Mouse (Mus musculus) CH12.LX (cell line): ENCODE results near the gene Ank3. TPM values are rescaled to one million over a fixed set of nuclear protein-coding genes. Genes with fewer than 3 reads are reported as not detected.

Source experiments
- DNase-seq: peaks from one replicate; pipeline ENCODE4 v3.0.0-alpha.2; 2013; ENCODE audit errors: extremely low read depth
- H3K27ac ChIP-seq: 2 replicates; pipeline ENCODE4 v1.5.1; 2012; ENCODE audit warnings: low read depth, mild to moderate bottlenecking, control low read depth, moderate library complexity; ENCODE audit not compliant: insufficient read depth
- H3K27me3 ChIP-seq: replicated peaks from 2 replicates; pipeline ENCODE3; 2012; ENCODE audit warnings: inconsistent platforms
- H3K36me3 ChIP-seq, 2 experiments: replicated peaks in 1 of 2; 2 replicates each; pipeline versions ENCODE3 to v1.6.1; 2012; ENCODE audit warnings: inconsistent platforms in 1 of 2, low read length in 1 of 2, mild to moderate bottlenecking in 1 of 2, mixed read lengths in 1 of 2, moderate library complexity in 1 of 2; ENCODE audit not compliant: control insufficient read depth in 1 of 2, insufficient read depth in 1 of 2
- H3K4me1 ChIP-seq, 2 experiments: 2 replicates each; pipeline ENCODE4 v1.6.1; 2012; ENCODE audit warnings: inconsistent platforms in 1 of 2, moderate library complexity in 1 of 2; ENCODE audit not compliant: insufficient read depth in 2 of 2, control insufficient read depth in 1 of 2
- H3K4me2 ChIP-seq: 2 replicates; pipeline ENCODE4 v1.6.1; 2012; ENCODE audit warnings: low read depth, mild to moderate bottlenecking, control low read depth; ENCODE audit not compliant: poor library complexity, insufficient read depth, severe bottlenecking
- H3K4me3 ChIP-seq, 3 experiments: fragments of 150-350 bp in 1 of 3; sonication (generic) in 1 of 3; replicated peaks in 1 of 3; 2 replicates each; pipeline versions ENCODE3 to v1.5.1; 2011 to 2012; ENCODE audit warnings: low read depth in 2 of 3, low read length in 2 of 3, mild to moderate bottlenecking in 2 of 3, moderate library complexity in 2 of 3, control low read depth in 1 of 3, improper control_type of control experiment in 1 of 3, inconsistent platforms in 1 of 3, mixed read lengths in 1 of 3; ENCODE audit not compliant: poor library complexity in 1 of 3
- H3K79me2 ChIP-seq: replicated peaks from 2 replicates; pipeline ENCODE4 v1.6.1; 2012; ENCODE audit warnings: mild to moderate bottlenecking, moderate library complexity; ENCODE audit not compliant: control insufficient read depth, poor library complexity, insufficient read depth, severe bottlenecking; ENCODE audit errors: extremely low read depth
- H3K9ac ChIP-seq: 2 replicates; pipeline ENCODE4 v1.6.1; 2012; ENCODE audit warnings: low read depth, mild to moderate bottlenecking, control low read depth, moderate library complexity; ENCODE audit not compliant: insufficient read depth
- H3K9me3 ChIP-seq: replicated peaks from 2 replicates; pipeline ENCODE3; 2012; ENCODE audit warnings: low read length, inconsistent platforms, mixed read lengths
- BHLHE40 ChIP-seq: IDR thresholded peaks from 2 replicates; pipeline ENCODE4 v1.6.1; 2011; ENCODE audit warnings: mild to moderate bottlenecking, low read depth, low read length, improper control_type of control experiment
- ELF1 ChIP-seq: IDR thresholded peaks from 2 replicates; pipeline ENCODE4 v1.6.1; 2014; ENCODE audit warnings: low read depth, mild to moderate bottlenecking, inconsistent platforms, low read length, improper control_type of control experiment
- EP300 ChIP-seq: IDR thresholded peaks from 2 replicates; pipeline ENCODE4 v1.6.1; 2011; ENCODE audit warnings: low read length, improper control_type of control experiment
- ETS1 ChIP-seq: conservative IDR thresholded peaks from 2 replicates; pipeline ENCODE4 v1.6.1; 2012; ENCODE audit warnings: low read depth, mild to moderate bottlenecking, inconsistent platforms, low read length, improper control_type of control experiment, moderate library complexity
- JUN ChIP-seq: IDR thresholded peaks from 2 replicates; pipeline ENCODE4 v1.6.1; 2011; ENCODE audit warnings: low read depth, mild to moderate bottlenecking, low read length, improper control_type of control experiment, moderate library complexity; ENCODE audit not compliant: insufficient read depth
- MAFK ChIP-seq: IDR thresholded peaks from 2 replicates; pipeline ENCODE4 v1.6.1; 2011; ENCODE audit warnings: low read length, improper control_type of control experiment; ENCODE audit not compliant: insufficient replicate concordance
- MAX ChIP-seq: IDR thresholded peaks from 2 replicates; pipeline ENCODE4 v1.6.1; 2011; ENCODE audit warnings: low read length, improper control_type of control experiment
- MAZ ChIP-seq: IDR thresholded peaks from 2 replicates; pipeline ENCODE4 v1.6.1; 2012; ENCODE audit warnings: low read depth, mild to moderate bottlenecking, inconsistent platforms, low read length, improper control_type of control experiment, moderate library complexity
- MYC ChIP-seq: IDR thresholded peaks from 2 replicates; pipeline ENCODE4 v1.6.1; 2011; ENCODE audit warnings: low read depth, mild to moderate bottlenecking, improper control_type of control experiment, low read length
- NRF1 ChIP-seq: IDR thresholded peaks from 2 replicates; pipeline ENCODE4 v1.6.1; 2014; ENCODE audit warnings: low read depth, mild to moderate bottlenecking, inconsistent platforms, low read length, improper control_type of control experiment, moderate library complexity
- PAX5 ChIP-seq: IDR thresholded peaks from 2 replicates; pipeline ENCODE4 v1.6.1; 2012; ENCODE audit warnings: low read length, inconsistent platforms, mixed read lengths
- POLR2AphosphoS2 ChIP-seq: IDR thresholded peaks from 2 replicates; pipeline ENCODE4 v1.6.1; 2011; ENCODE audit warnings: low read depth, low read length, improper control_type of control experiment
- RAD21 ChIP-seq: IDR thresholded peaks from 2 replicates; pipeline ENCODE4 v1.6.1; 2011; ENCODE audit warnings: low read depth, mild to moderate bottlenecking, low read length, improper control_type of control experiment, moderate library complexity
- SIN3A ChIP-seq: IDR thresholded peaks from 2 replicates; pipeline ENCODE4 v1.6.1; 2012; ENCODE audit warnings: low read length, improper control_type of control experiment, inconsistent platforms
- SMC3 ChIP-seq: IDR thresholded peaks from 2 replicates; pipeline ENCODE4 v1.6.1; 2011; ENCODE audit warnings: low read depth, low read length, improper control_type of control experiment
- UBTF ChIP-seq: IDR thresholded peaks from 2 replicates; pipeline ENCODE4 v1.6.1; 2012; ENCODE audit warnings: low read depth, mild to moderate bottlenecking, inconsistent platforms, low read length, improper control_type of control experiment, moderate library complexity
- USF1 ChIP-seq: IDR thresholded peaks from 2 replicates; pipeline ENCODE4 v1.6.1; 2014; ENCODE audit warnings: low read depth, mild to moderate bottlenecking, inconsistent platforms, low read length, improper control_type of control experiment
- ZC3H11A ChIP-seq: IDR thresholded peaks from 2 replicates; pipeline ENCODE4 v1.6.1; 2012; ENCODE audit warnings: low read depth, mild to moderate bottlenecking, inconsistent platforms, low read length, improper control_type of control experiment
- dilution Hi-C: fragments of 300-500 bp; cut with MboI; formaldehyde crosslinking; loops from 2 replicates; pipeline ENCODE4 v1.14.3; 2020; ENCODE audit warnings: low sequenced_read_pairs; ENCODE audit not compliant: extremely low pct_unique_long_range_greater_than_20kb, extremely low pct_ligation_motif_present
- in situ Hi-C: fragments of 300-500 bp; cut with MboI; formaldehyde crosslinking; loops from 3 replicates; pipeline ENCODE4 v1.14.3; 2019; ENCODE audit warnings: low sequenced_read_pairs, low pct_ligation_motif_present, low pct_unique_long_range_greater_than_20kb, mixed read lengths
- polyA plus RNA-seq: library from polyadenylated mRNA; unstranded; fragments of >175 nt; gene quantifications from 2 replicates; pipeline ENCODE4 v1.2.1, GENCODE M21; 2012; ENCODE audit warnings: low read depth; ENCODE audit not compliant: insufficient read length
- total RNA-seq, 2 experiments: library from RNA; depleted of rRNA; stranded (reverse); fragments of 300-350 nt in 1 of 2; fragments of >200 nt in 1 of 2; gene quantifications; 2 replicates each; pipeline ENCODE4 v1.2.3; 2012 to 2014

The Ank3 gene
- total and polyA plus RNA-seq, 3 experiments = 4.7 to 8.3 (median 6.2) TPM

DNA sequence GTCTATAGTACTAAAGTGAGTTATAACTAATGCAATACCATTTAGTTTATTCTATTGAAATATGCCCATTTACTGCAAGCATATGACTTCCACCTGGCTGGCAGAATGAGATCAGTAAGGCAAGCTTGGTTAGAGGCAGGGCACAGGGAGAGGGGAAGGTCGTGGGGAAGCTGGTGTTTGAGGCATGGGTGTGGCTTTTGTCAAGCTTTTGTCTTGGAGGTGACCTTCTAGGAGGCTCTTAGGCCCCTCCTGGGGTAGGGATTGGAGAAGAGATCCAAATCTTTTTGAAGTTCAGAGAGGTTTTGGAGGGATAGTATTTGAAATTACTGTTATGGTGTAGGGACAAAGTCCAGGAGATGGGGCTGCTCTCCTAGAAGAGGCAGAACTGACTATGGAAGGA, 78.3 kb downstream of the Ank3 start:
- H3K27me3 ChIP-seq = no peaks in the 10 kb centered on the region
- DNase-seq = no peak
- dilution Hi-C loops (no loop called here), in situ Hi-C loops (no loop called here)
- H3K27ac ChIP-seq = no peak overlapping the region
- H3K4me1 ChIP-seq = peaks cover 0 to 7% of the 10 kb centered on the region in 2 experiments; a peak in 1 of 4 replicates
- H3K4me3 ChIP-seq = no peak overlapping the region
- H3K79me2 ChIP-seq = no peaks in the 10 kb centered on the region
- no peak overlapping the region for H3K4me2 ChIP-seq
- TF ChIP-seq ETS1 = no peak
- TF ChIP-seq PAX5 = no peak
- no peak for TF ChIP-seq EP300
- TF ChIP-seq NRF1 = no peak
- TF ChIP-seq ZC3H11A = no peak
- H3K36me3 ChIP-seq = no peaks in the 10 kb centered on the region
- no peaks in the 10 kb centered on the region for H3K9me3 ChIP-seq
- H3K9ac ChIP-seq = no peak overlapping the region

GRCm38 (mm10) chr10:69477656-69478055, 79.1 kb downstream of the Ank3 start:
- no peaks in the 10 kb centered on the region for H3K36me3 ChIP-seq
- in situ Hi-C loops = no loop called here
- H3K4me1 ChIP-seq = peaks cover 0 to 7% of the 10 kb centered on the region in 2 experiments; a peak in 1 of 4 replicates
- dilution Hi-C loops = no loop called here
- no peak for DNase-seq
- TF ChIP-seq ELF1 (no peak), NRF1 (no peak), RAD21 (no peak), SIN3A (no peak), MYC (no peak), JUN (no peak), SMC3 (no peak), MAZ (no peak), USF1 (no peak)
- H3K9ac ChIP-seq = no peak overlapping the region
- no peak overlapping the region for H3K4me3 ChIP-seq
- H3K4me2 ChIP-seq = no peak overlapping the region
- H3K27me3 ChIP-seq = no peaks in the 10 kb centered on the region
- H3K79me2 ChIP-seq = no peaks in the 10 kb centered on the region
- no peaks in the 10 kb centered on the region for H3K9me3 ChIP-seq
- no peak overlapping the region for H3K27ac ChIP-seq

- Histone ChIP-seq H3K36me3 (no peaks in the 10 kb centered on the region), H3K27ac (no peak overlapping the region), H3K4me2 (0 out of 2 replicates have a peak overlapping the region, but pooled peaks have one; percentile 7), H3K4me3 (no peak overlapping the region), H3K4me1 (peaks cover 0 to under 1% of the 10 kb centered on the region in 2 experiments; a peak in 1 of 4 replicates), H3K9me3 (no peaks in the 10 kb centered on the region), H3K9ac (no peak overlapping the region), H3K27me3 (no peaks in the 10 kb centered on the region), H3K79me2 (no peaks in the 10 kb centered on the region)
- no peak for DNase-seq
- dilution Hi-C loops (no loop called here), in situ Hi-C loops (no loop called here)
- TF ChIP-seq ETS1 (no peak), POLR2AphosphoS2 (no peak), MAFK (no peak), UBTF (no peak), BHLHE40 (no peak), SMC3 (no peak), SIN3A (no peak), RAD21 (no peak), EP300 (no peak), ELF1 (no peak), NRF1 (no peak), MAX (no peak), MAZ (no peak)
These were observed 80.3 kb downstream of the Ank3 start for GRCm38 (mm10) chr10:69478831-69479230.
